Mouse (Mus musculus) liver, embryonic 14.5 days (tissue): ENCODE results near the gene Acr. TPM values are rescaled to one million over a fixed set of nuclear protein-coding genes. Genes with fewer than 3 reads are reported as not detected.

Source experiments
- ATAC-seq: fragments of 200-750 bp; cut with Nextera tagmentation; 2 replicates; pipeline ENCODE4 v1.8.0; 2017; ENCODE audit warnings: moderate number of reproducible peaks, mild to moderate bottlenecking, moderate library complexity; ENCODE audit not compliant: insufficient read depth
- DNase-seq, 3 experiments: peaks; one replicate each; pipeline ENCODE4 v3.0.0-alpha.2; 2012 to 2013; ENCODE audit warnings: low read depth in 3 of 3, low spot score in 3 of 3
- H3K27ac ChIP-seq: fragments of 300-500 bp; sonication (generic); 2 replicates; pipeline ENCODE4 v1.5.1; 2014; ENCODE audit warnings: moderate library complexity, mild to moderate bottlenecking, control low read depth, inconsistent platforms
- H3K27me3 ChIP-seq: fragments of 300-500 bp; sonication (generic); 2 replicates; pipeline ENCODE4 v1.6.1; 2014; ENCODE audit warnings: mild to moderate bottlenecking, low read length, moderate library complexity; ENCODE audit not compliant: control insufficient read depth, insufficient read depth
- H3K36me3 ChIP-seq: fragments of 300-500 bp; sonication (generic); replicated peaks from 2 replicates; pipeline ENCODE4 v1.6.1; 2014; ENCODE audit warnings: low read depth; ENCODE audit not compliant: control insufficient read depth, insufficient read depth
- H3K4me1 ChIP-seq, 2 experiments: fragments of 200-500 bp in 1 of 2; fragments of 300-500 bp in 1 of 2; sonication (generic) in 1 of 2; replicated peaks; 2 replicates each; pipeline ENCODE4 v1.6.1; 2012 to 2014; ENCODE audit warnings: antibody characterized with exemption in 1 of 2, inconsistent platforms in 1 of 2, low read length in 1 of 2; ENCODE audit not compliant: control insufficient read depth in 2 of 2, insufficient read depth in 2 of 2
- H3K4me2 ChIP-seq: fragments of 300-500 bp; sonication (generic); 2 replicates; pipeline ENCODE4 v1.6.1; 2014; ENCODE audit warnings: low read depth, mild to moderate bottlenecking, control low read depth, moderate library complexity
- H3K4me3 ChIP-seq, 2 experiments: fragments of 200-500 bp in 1 of 2; fragments of 300-500 bp in 1 of 2; sonication (generic) in 1 of 2; 2 replicates each; pipeline ENCODE4 v1.5.1; 2012 to 2014; ENCODE audit warnings: low read depth in 2 of 2, low read length in 2 of 2, mild to moderate bottlenecking in 2 of 2, control low read depth in 1 of 2, inconsistent platforms in 1 of 2, moderate library complexity in 1 of 2; ENCODE audit not compliant: insufficient read depth in 1 of 2
- H3K9ac ChIP-seq: fragments of 300-500 bp; sonication (generic); replicated peaks from 2 replicates; pipeline ENCODE4 v1.6.1; 2014; ENCODE audit warnings: mild to moderate bottlenecking, control low read depth, moderate library complexity
- H3K9me3 ChIP-seq: fragments of 300-500 bp; sonication (generic); 2 replicates; pipeline ENCODE4 v1.6.1; 2016; ENCODE audit warnings: low read length, mixed read lengths; ENCODE audit not compliant: control insufficient read depth
- CTCF ChIP-seq: IDR thresholded peaks from 2 replicates; pipeline ENCODE4 v1.5.1; 2016; ENCODE audit warnings: antibody characterized with exemption, low read depth, control low read depth
- EP300 ChIP-seq: IDR thresholded peaks from 2 replicates; pipeline ENCODE4 v1.6.1; 2016; ENCODE audit warnings: antibody characterized with exemption, low read depth
- WGBS: fragments of 180-500 bp; shearing (Covaris S2); extraction: QIAGEN DNeasy Blood & Tissue Kit; methylation state at CpG from one replicate; pipeline ENCODE4 v1.1.7; 2014; ENCODE audit not compliant: insufficient replicate concordance; 5-methylcytosine and 5-hydroxymethylcytosine counted together
- polyA plus RNA-seq, 2 experiments: library from polyadenylated mRNA; depleted of rRNA in 1 of 2; stranded (reverse) in 1 of 2; unstranded in 1 of 2; fragments of >200 nt; fragmentation: Nextera tagmentation in 1 of 2; extraction: Ambion mirVana in 1 of 2; gene quantifications; 2 replicates each; pipeline versions ENCODE4 v1.2.1 to v1.2.3; 2012 to 2014

Gene Acr
- polyA plus RNA-seq, 2 experiments: 0.04 TPM; not detected in 1

GRCm38 (mm10) chr15:89622959-89623625 is 55.0 kb downstream of the Acr start:
- Histone ChIP-seq H3K36me3 (no peaks in the 10 kb centered on the region), H3K27ac (no peak overlapping the region), H3K4me3 (no peak overlapping the region), H3K4me1 (no peaks in the 10 kb centered on the region), H3K9ac (no peak overlapping the region), H3K9me3 (no peaks in the 10 kb centered on the region), H3K4me2 (no peak overlapping the region), H3K27me3 (no peaks in the 10 kb centered on the region)
- no peak for ATAC-seq
- no peak for TF ChIP-seq EP300
- no peak for TF ChIP-seq CTCF
- 39% methylated on average over 5 of the region's 5 CpGs for WGBS
- no peak for DNase-seq

GRCm38 (mm10) chr15:89623626-89623959 is 55.5 kb downstream of the Acr start:
- Histone ChIP-seq H3K4me2 (no peak overlapping the region), H3K4me3 (no peak overlapping the region), H3K9me3 (no peaks in the 10 kb centered on the region), H3K9ac (no peak overlapping the region), H3K4me1 (no peaks in the 10 kb centered on the region), H3K36me3 (no peaks in the 10 kb centered on the region), H3K27ac (no peak overlapping the region), H3K27me3 (no peaks in the 10 kb centered on the region)
- WGBS: 12% methylated on average over 6 of the region's 6 CpGs
- DNase-seq (peak; percentile 20 to 26 (median 23)), ATAC-seq (no peak)
- TF ChIP-seq CTCF: peak; percentile 85
- no peak for TF ChIP-seq EP300

Other genes starting within 250 kb of the Acr start
- 2.5 and 2.7 TPM in 2 replicates for gene Adm2, start 245.6 kb upstream of the Acr start, polyA plus RNA-seq (2012; rRNA removed)
- 1.2 and 1.6 TPM in 2 replicates for gene Adm2, start 245.6 kb upstream of the Acr start, polyA plus RNA-seq (2014; fragmentation: Nextera tagmentation; extraction: Ambion mirVana)
- 9.7 and 11.2 TPM in 2 replicates for gene Miox, start 233.9 kb upstream of the Acr start, polyA plus RNA-seq (2012; rRNA removed)
- 10.2 and 10.8 TPM in 2 replicates for gene Miox, start 233.9 kb upstream of the Acr start, polyA plus RNA-seq (2014; fragmentation: Nextera tagmentation; extraction: Ambion mirVana)
- 12.3 and 15.1 TPM in 2 replicates for gene Lmf2, start 212.7 kb upstream of the Acr start, polyA plus RNA-seq (2012; rRNA removed)
- gene Lmf2, start 212.7 kb upstream of the Acr start, polyA plus RNA-seq (2014; fragmentation: Nextera tagmentation; extraction: Ambion mirVana): 17.2 and 18.9 TPM in 2 replicates
- gene Ncaph2, start 212.6 kb upstream of the Acr start, polyA plus RNA-seq (2012; rRNA removed): 63.8 and 77.0 TPM in 2 replicates
- 104 and 106 TPM in 2 replicates for gene Ncaph2, start 212.6 kb upstream of the Acr start, polyA plus RNA-seq (2014; fragmentation: Nextera tagmentation; extraction: Ambion mirVana)
- gene Sco2, start 194.5 kb upstream of the Acr start, polyA plus RNA-seq (2012; rRNA removed): 9.8 and 10.7 TPM in 2 replicates
- gene Sco2, start 194.5 kb upstream of the Acr start, polyA plus RNA-seq (2014; fragmentation: Nextera tagmentation; extraction: Ambion mirVana): 2.8 and 4.4 TPM in 2 replicates
- gene Tymp, start 191.3 kb upstream of the Acr start, polyA plus RNA-seq (2012; rRNA removed): 0.70 and 0.88 TPM in 2 replicates
- 0.40 and 0.56 TPM in 2 replicates for gene Tymp, start 191.3 kb upstream of the Acr start, polyA plus RNA-seq (2014; fragmentation: Nextera tagmentation; extraction: Ambion mirVana)
- gene Odf3b, start 189.0 kb upstream of the Acr start, polyA plus RNA-seq (2012; rRNA removed): 0.76 and 0.89 TPM in 2 replicates
- gene Odf3b, start 189.0 kb upstream of the Acr start, polyA plus RNA-seq (2014; fragmentation: Nextera tagmentation; extraction: Ambion mirVana): 0.57 and 1.3 TPM in 2 replicates
- gene Klhdc7b, start 183.4 kb upstream of the Acr start, polyA plus RNA-seq (2012; rRNA removed): not detected in 2 replicates
- not detected in 2 replicates for gene Klhdc7b, start 183.4 kb upstream of the Acr start, polyA plus RNA-seq (2014; fragmentation: Nextera tagmentation; extraction: Ambion mirVana)
- not detected in 2 replicates for gene Syce3, start 157.8 kb upstream of the Acr start, polyA plus RNA-seq (2012; rRNA removed)
- gene Syce3, start 157.8 kb upstream of the Acr start, polyA plus RNA-seq (2014; fragmentation: Nextera tagmentation; extraction: Ambion mirVana): not detected in 2 replicates
- gene Cpt1b, start 142.5 kb upstream of the Acr start, polyA plus RNA-seq (2012; rRNA removed): 1.5 and 1.9 TPM in 2 replicates
- 2.1 and 2.2 TPM in 2 replicates for gene Cpt1b, start 142.5 kb upstream of the Acr start, polyA plus RNA-seq (2014; fragmentation: Nextera tagmentation; extraction: Ambion mirVana)
- gene C730034F03Rik, start 138.7 kb upstream of the Acr start, polyA plus RNA-seq (2012; rRNA removed): 0.57 and 0.89 TPM in 2 replicates
- gene C730034F03Rik, start 138.7 kb upstream of the Acr start, polyA plus RNA-seq (2014; fragmentation: Nextera tagmentation; extraction: Ambion mirVana): 0.56 and 0.69 TPM in 2 replicates
- gene Gm44502, start 138.6 kb upstream of the Acr start, polyA plus RNA-seq (2012; rRNA removed): 0.19 and 0.58 TPM in 2 replicates
- 0.14 and 0.34 TPM in 2 replicates for gene Gm44502, start 138.6 kb upstream of the Acr start, polyA plus RNA-seq (2014; fragmentation: Nextera tagmentation; extraction: Ambion mirVana)
- gene Chkb, start 138.4 kb upstream of the Acr start, polyA plus RNA-seq (2012; rRNA removed): 13.7 and 19.3 TPM in 2 replicates
- gene Chkb, start 138.4 kb upstream of the Acr start, polyA plus RNA-seq (2014; fragmentation: Nextera tagmentation; extraction: Ambion mirVana): 18.3 and 20.5 TPM in 2 replicates
- gene Mapk8ip2, start 114.4 kb upstream of the Acr start, polyA plus RNA-seq (2012; rRNA removed): 0.02 and 0.08 TPM in 2 replicates
- gene Mapk8ip2, start 114.4 kb upstream of the Acr start, polyA plus RNA-seq (2014; fragmentation: Nextera tagmentation; extraction: Ambion mirVana): not detected in 2 replicates
- gene Arsa, start 90.9 kb upstream of the Acr start, polyA plus RNA-seq (2012; rRNA removed): 3.2 and 3.4 TPM in 2 replicates
- 2.7 and 3.1 TPM in 2 replicates for gene Arsa, start 90.9 kb upstream of the Acr start, polyA plus RNA-seq (2014; fragmentation: Nextera tagmentation; extraction: Ambion mirVana)
- gene Shank3, start 68.7 kb upstream of the Acr start, polyA plus RNA-seq (2012; rRNA removed): 2.0 and 2.1 TPM in 2 replicates
- 0.39 and 0.63 TPM in 2 replicates for gene Shank3, start 68.7 kb upstream of the Acr start, polyA plus RNA-seq (2014; fragmentation: Nextera tagmentation; extraction: Ambion mirVana)
- gene Rabl2, start 23.6 kb downstream of the Acr start, polyA plus RNA-seq (2012; rRNA removed): 5.7 and 6.2 TPM in 2 replicates
- gene Rabl2, start 23.6 kb downstream of the Acr start, polyA plus RNA-seq (2014; fragmentation: Nextera tagmentation; extraction: Ambion mirVana): 6.9 and 7.5 TPM in 2 replicates